Mouse (Mus musculus) forebrain, postnatal 0 days (tissue): ENCODE results near the gene Gm2663. TPM values are rescaled to one million over a fixed set of nuclear protein-coding genes. Genes with fewer than 3 reads are reported as not detected.

Experiments
- ATAC-seq: fragments of 200-750 bp; cut with Nextera tagmentation; 2 replicates; pipeline ENCODE4 v1.8.0; 2017; ENCODE audit warnings: mild to moderate bottlenecking, moderate library complexity
- DNase-seq: peaks from one replicate; pipeline ENCODE4 v3.0.0-alpha.2; 2015
- H3K27ac ChIP-seq: fragments of 300-500 bp; sonication (generic); 2 replicates; pipeline ENCODE4 v1.5.1; 2014; ENCODE audit warnings: low read depth, mild to moderate bottlenecking, antibody characterized with exemption, low read length, moderate library complexity, mixed read lengths
- H3K27me3 ChIP-seq: fragments of 300-500 bp; sonication (generic); 2 replicates; pipeline ENCODE4 v1.6.1; 2014; ENCODE audit warnings: mild to moderate bottlenecking, low read length, mixed read lengths; ENCODE audit not compliant: insufficient read depth
- H3K36me3 ChIP-seq: fragments of 300-500 bp; sonication (generic); 2 replicates; pipeline ENCODE4 v1.6.1; 2014; ENCODE audit warnings: mild to moderate bottlenecking, moderate library complexity; ENCODE audit not compliant: insufficient read depth
- H3K4me1 ChIP-seq: fragments of 300-500 bp; sonication (generic); 2 replicates; pipeline ENCODE4 v1.6.1; 2014; ENCODE audit warnings: antibody characterized with exemption; ENCODE audit not compliant: insufficient read depth
- H3K4me2 ChIP-seq: fragments of 300-500 bp; sonication (generic); 2 replicates; pipeline ENCODE4 v1.6.1; 2014; ENCODE audit warnings: low read depth, mild to moderate bottlenecking, moderate library complexity
- H3K4me3 ChIP-seq: fragments of 300-500 bp; sonication (generic); 2 replicates; pipeline ENCODE4 v1.5.1; 2014; ENCODE audit warnings: low read depth, low read length, mixed read lengths
- H3K9ac ChIP-seq: fragments of 300-500 bp; sonication (generic); 2 replicates; pipeline ENCODE4 v1.6.1; 2014; ENCODE audit warnings: mild to moderate bottlenecking
- H3K9me3 ChIP-seq: fragments of 300-500 bp; sonication (generic); 2 replicates; pipeline ENCODE4 v1.6.1; 2016; ENCODE audit warnings: low read length
- CTCF ChIP-seq: sonication (generic); IDR thresholded peaks from 2 replicates; pipeline ENCODE4 v1.5.1; 2016; ENCODE audit warnings: antibody characterized with exemption, control low read depth, low read depth
- WGBS: fragments of 180-500 bp; shearing (Covaris S2); extraction: QIAGEN DNeasy Blood & Tissue Kit; methylation state at CpG from one replicate; pipeline ENCODE4 v1.1.7; 2014; 5-methylcytosine and 5-hydroxymethylcytosine counted together
- polyA plus RNA-seq: library from polyadenylated mRNA; unstranded; fragments of >200 nt; fragmentation: Nextera tagmentation; extraction: Ambion mirVana; gene quantifications from 2 replicates; pipeline ENCODE4 v1.2.1, GENCODE M21; 2015
- total RNA-seq: library from RNA; depleted of rRNA; stranded (reverse); fragments of >200 nt; gene quantifications from 2 replicates; pipeline ENCODE4 v1.2.3, GENCODE M21; 2014

The Gm2663 gene
- total and polyA plus RNA-seq, 2 experiments from 2014 or later: not detected

- 80% methylated on average over 6 of the region's 6 CpGs for WGBS
- H3K9ac ChIP-seq: no peak overlapping the region
- TF ChIP-seq CTCF: no peak
Observed at GRCm38 (mm10) chr6:41032802-41033201, 33.5 kb upstream of the Gm2663 start.

GRCm38 (mm10) chr6:41032231-41032630 lies 33.0 kb upstream of the Gm2663 start:
- no peaks in the 10 kb centered on the region for H3K36me3 ChIP-seq
- no peak overlapping the region for H3K27ac ChIP-seq
- no peak for DNase-seq
- no peaks in the 10 kb centered on the region for H3K9me3 ChIP-seq
- H3K4me3 ChIP-seq: no peak overlapping the region
- no peaks in the 10 kb centered on the region for H3K27me3 ChIP-seq
- ATAC-seq: no peak
- no peak overlapping the region for H3K4me2 ChIP-seq
- 86% methylated on average over 3 of the region's 3 CpGs for WGBS
- TF ChIP-seq CTCF: no peak
- no peaks in the 10 kb centered on the region for H3K4me1 ChIP-seq
- H3K9ac ChIP-seq: no peak overlapping the region

More at GRCm38 (mm10) chr6:41032802-41033201, 33.5 kb upstream of the Gm2663 start:
- Histone ChIP-seq H3K27ac (no peak overlapping the region), H3K9me3 (no peaks in the 10 kb centered on the region), H3K27me3 (no peaks in the 10 kb centered on the region), H3K4me1 (no peaks in the 10 kb centered on the region), H3K36me3 (no peaks in the 10 kb centered on the region), H3K4me3 (no peak overlapping the region), H3K4me2 (no peak overlapping the region)
- DNase-seq (no peak), ATAC-seq (no peak)

GRCm38 (mm10) chr6:41030821-41031220 lies 31.5 kb upstream of the Gm2663 start:
- Histone ChIP-seq H3K27me3 (no peaks in the 10 kb centered on the region), H3K4me2 (no peak overlapping the region), H3K9me3 (no peaks in the 10 kb centered on the region), H3K27ac (no peak overlapping the region), H3K36me3 (no peaks in the 10 kb centered on the region), H3K4me1 (no peaks in the 10 kb centered on the region), H3K4me3 (no peak overlapping the region), H3K9ac (no peak overlapping the region)
- DNase-seq (no peak), ATAC-seq (no peak)
- TF ChIP-seq CTCF: no peak
- 93% methylated on average over 3 of the region's 3 CpGs for WGBS

GRCm38 (mm10) chr6:41027053-41027452 lies 27.8 kb upstream of the Gm2663 start:
- no peak overlapping the region for H3K9ac ChIP-seq
- TF ChIP-seq CTCF: no peak
- ATAC-seq (no peak), DNase-seq (no peak)
- H3K4me3 ChIP-seq: no peak overlapping the region
- H3K36me3 ChIP-seq: no peaks in the 10 kb centered on the region
- no peaks in the 10 kb centered on the region for H3K9me3 ChIP-seq
- H3K4me1 ChIP-seq: no peaks in the 10 kb centered on the region
- no peak overlapping the region for H3K27ac ChIP-seq
- H3K4me2 ChIP-seq: no peak overlapping the region
- WGBS: 39% methylated on average over 2 of the region's 2 CpGs
- no peaks in the 10 kb centered on the region for H3K27me3 ChIP-seq

- Histone ChIP-seq H3K9me3 (no peaks in the 10 kb centered on the region), H3K36me3 (no peaks in the 10 kb centered on the region), H3K4me2 (no peak overlapping the region), H3K9ac (no peak overlapping the region), H3K4me1 (no peaks in the 10 kb centered on the region), H3K4me3 (no peak overlapping the region), H3K27me3 (no peaks in the 10 kb centered on the region), H3K27ac (no peak overlapping the region)
- 78% methylated on average over 2 of the region's 2 CpGs for WGBS
- DNase-seq: no peak
- no peak for ATAC-seq
- no peak for TF ChIP-seq CTCF
Observed at GRCm38 (mm10) chr6:41025873-41026650, 26.8 kb upstream of the Gm2663 start.

GRCm38 (mm10) chr6:41019140-41019539 lies 19.9 kb upstream of the Gm2663 start:
- Histone ChIP-seq H3K4me3 (no peak overlapping the region), H3K4me1 (no peaks in the 10 kb centered on the region), H3K27ac (no peak overlapping the region), H3K27me3 (no peaks in the 10 kb centered on the region), H3K9ac (no peak overlapping the region), H3K36me3 (no peaks in the 10 kb centered on the region), H3K9me3 (no peaks in the 10 kb centered on the region), H3K4me2 (no peak overlapping the region)
- ATAC-seq (no peak), DNase-seq (no peak)
- 89% methylated on average over 2 of the region's 2 CpGs for WGBS
- no peak for TF ChIP-seq CTCF

- H3K4me3 ChIP-seq: no peak overlapping the region
- no peak for ATAC-seq
- H3K9me3 ChIP-seq: no peaks in the 10 kb centered on the region
- no peaks in the 10 kb centered on the region for H3K36me3 ChIP-seq
- H3K4me1 ChIP-seq: no peaks in the 10 kb centered on the region
- H3K9ac ChIP-seq: no peak overlapping the region
- H3K4me2 ChIP-seq: no peak overlapping the region
- no peak for DNase-seq
- no peak overlapping the region for H3K27ac ChIP-seq
- 85% methylated on average over 2 of the region's 2 CpGs for WGBS
- H3K27me3 ChIP-seq: no peaks in the 10 kb centered on the region
- no peak for TF ChIP-seq CTCF
Observed at GRCm38 (mm10) chr6:41018629-41019028, 19.4 kb upstream of the Gm2663 start.
